Mouse (Mus musculus): Measurements from ENCODE around the gene Pcnx2. TPM values are rescaled to one million over a fixed set of nuclear protein-coding genes. Genes with fewer than 3 reads are reported as not detected.
A peak's percentile ranks its signal among the peaks of the same experiment; 100 is the strongest.

The Pcnx2 gene
- polyA plus RNA-seq, 1 experiment from 2014 or later = 0.38 TPM

DNA sequence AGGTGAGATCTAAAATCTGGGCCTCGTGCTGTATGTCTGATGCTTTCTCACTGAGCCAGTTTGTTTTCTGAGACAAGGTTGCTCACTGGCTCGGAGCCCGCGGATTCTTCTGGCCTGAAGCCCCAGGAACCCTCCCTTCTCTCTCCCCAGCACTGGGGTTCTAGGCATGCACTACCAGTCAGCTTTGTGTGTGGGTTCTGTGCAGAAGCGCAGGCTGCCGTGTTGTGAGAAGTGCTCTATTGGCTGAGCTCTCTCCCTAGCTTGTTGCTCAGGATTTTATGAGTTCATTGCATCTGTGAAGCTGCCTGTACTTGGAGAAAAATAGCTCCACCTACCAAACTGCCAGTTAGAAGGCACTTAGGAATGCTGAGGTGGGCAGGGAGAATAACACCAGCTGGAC lies 89.3 kb downstream of the Pcnx2 start:
- Histone ChIP-seq H3K9me3 (replicated peaks) (no peaks in the 10 kb centered on the region), H3K4me3 (no peak overlapping the region), H3K9ac (no peak overlapping the region), H3K4me1 (no peaks in the 10 kb centered on the region), H3K4me2 (no peak overlapping the region), H3K36me3 (no peaks in the 10 kb centered on the region), H3K27ac (no peak overlapping the region), H3K27me3 (replicated peaks) (no peaks in the 10 kb centered on the region; the same call in 1 of the 2 replicates)
- ATAC-seq = no peak
- WGBS (ENCODE audit: insufficient replicate concordance) = 76% methylated on average over 6 of the region's 6 CpGs

DNA sequence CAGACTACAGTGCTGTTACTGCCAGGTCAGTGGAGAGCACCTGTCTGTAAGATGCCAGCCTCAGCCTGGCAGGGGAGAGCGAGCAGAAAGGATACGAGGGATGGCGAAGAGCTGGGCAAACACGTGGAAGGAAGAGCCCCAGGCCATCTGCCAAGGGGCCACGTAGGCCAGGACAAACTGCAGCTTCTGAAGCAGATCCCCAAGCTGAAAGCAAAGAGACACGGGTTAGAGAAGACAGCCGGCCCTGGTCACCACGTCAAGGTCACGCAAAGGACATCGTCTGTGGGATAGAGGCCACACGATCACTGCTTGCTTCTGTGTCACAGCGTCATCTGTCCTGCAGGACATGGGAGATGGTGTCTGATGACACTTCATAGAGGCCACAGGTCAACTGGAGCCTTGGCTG lies 90.2 kb downstream of the Pcnx2 start:
- no peak overlapping the region for H3K4me3 ChIP-seq
- H3K4me2 ChIP-seq = no peak overlapping the region
- no peaks in the 10 kb centered on the region for H3K36me3 ChIP-seq
- no peak for ATAC-seq
- no peak overlapping the region for H3K27ac ChIP-seq
- no peaks in the 10 kb centered on the region for H3K4me1 ChIP-seq
- H3K27me3 ChIP-seq (replicated peaks) = no peaks in the 10 kb centered on the region
- H3K9ac ChIP-seq = no peak overlapping the region
- H3K9me3 ChIP-seq (replicated peaks) = no peaks in the 10 kb centered on the region
- 77% methylated on average over 12 of the region's 12 CpGs for WGBS (ENCODE audit: insufficient replicate concordance)

- Histone ChIP-seq H3K4me2 (no peak overlapping the region), H3K9me3 (replicated peaks) (no peaks in the 10 kb centered on the region), H3K27me3 (replicated peaks) (no peaks in the 10 kb centered on the region), H3K4me3 (no peak overlapping the region), H3K4me1 (no peaks in the 10 kb centered on the region), H3K27ac (no peak overlapping the region), H3K9ac (no peak overlapping the region), H3K36me3 (no peaks in the 10 kb centered on the region)
- no peak for ATAC-seq
- 77% methylated on average over 12 of the region's 12 CpGs for WGBS (ENCODE audit: insufficient replicate concordance)
Observed at GRCm38 (mm10) chr8:125806459-125806858, 91.7 kb downstream of the Pcnx2 start.

- Histone ChIP-seq H3K27me3 (replicated peaks) (no peaks in the 10 kb centered on the region; the same call in 1 of the 2 replicates), H3K27ac (no peak overlapping the region), H3K4me3 (no peak overlapping the region), H3K9me3 (replicated peaks) (no peaks in the 10 kb centered on the region), H3K9ac (no peak overlapping the region), H3K4me2 (no peak overlapping the region), H3K4me1 (peaks cover 20% of the 10 kb centered on the region), H3K36me3 (no peaks in the 10 kb centered on the region)
- ATAC-seq = no peak
- 74% methylated on average over 2 of the region's 2 CpGs for WGBS (ENCODE audit: insufficient replicate concordance)
Observed at GRCm38 (mm10) chr8:125796970-125797369, 101.1 kb downstream of the Pcnx2 start.

- Histone ChIP-seq H3K9ac (no peak overlapping the region), H3K4me3 (no peak overlapping the region), H3K9me3 (replicated peaks) (no peaks in the 10 kb centered on the region), H3K27me3 (replicated peaks) (no peaks in the 10 kb centered on the region; the same call in 1 of the 2 replicates), H3K4me2 (no peak overlapping the region), H3K36me3 (no peaks in the 10 kb centered on the region), H3K4me1 (peaks cover 29% of the 10 kb centered on the region), H3K27ac (no peak overlapping the region)
- ATAC-seq = no peak
- WGBS (ENCODE audit: insufficient replicate concordance) = 81% methylated on average over 2 of the region's 2 CpGs
Observed at GRCm38 (mm10) chr8:125795341-125795740, 102.8 kb downstream of the Pcnx2 start.

DNA sequence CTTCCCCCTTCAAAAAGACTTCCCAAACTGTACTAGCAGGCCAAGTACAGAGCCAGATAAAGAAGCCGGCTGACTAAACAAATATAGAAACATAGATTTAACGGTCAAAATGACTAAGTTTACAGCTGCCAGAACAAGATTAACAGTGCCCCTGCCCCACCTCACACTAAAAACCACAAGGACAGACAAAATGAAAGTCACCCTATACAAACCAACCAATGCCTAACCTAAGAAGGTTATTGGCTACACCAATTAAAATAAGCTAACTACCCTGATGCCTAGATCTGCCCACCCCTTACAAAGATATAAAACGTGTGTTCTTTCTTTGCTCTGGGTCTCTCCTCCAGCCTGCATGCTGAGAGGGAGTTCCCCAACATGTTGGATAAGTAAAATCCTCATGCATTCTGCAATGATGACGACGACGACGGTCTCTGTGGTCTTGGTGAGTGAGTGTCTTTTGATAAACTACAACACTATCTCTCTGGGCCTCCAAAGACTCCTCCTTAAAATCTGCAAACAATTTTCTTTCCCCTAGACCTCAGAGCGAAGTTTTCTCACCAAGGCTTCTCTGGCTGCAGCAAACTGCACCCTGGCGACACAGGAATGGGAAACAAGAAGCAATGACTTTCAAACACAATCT lies 105.2 kb downstream of the Pcnx2 start:
- Histone ChIP-seq H3K4me3 (no peak overlapping the region), H3K4me1 (peaks cover 36% of the 10 kb centered on the region), H3K27ac (peak overlapping the region; percentile 65), H3K27me3 (replicated peaks) (no peaks in the 10 kb centered on the region), H3K4me2 (peak overlapping the region; percentile 28), H3K9ac (no peak overlapping the region), H3K9me3 (replicated peaks) (no peaks in the 10 kb centered on the region), H3K36me3 (no peaks in the 10 kb centered on the region)
- peak; percentile 72 for ATAC-seq
- 18% methylated on average over 9 of the region's 9 CpGs for WGBS (ENCODE audit: insufficient replicate concordance)

- WGBS (ENCODE audit: insufficient replicate concordance) = 22% methylated on average over 7 of the region's 7 CpGs
Observed at GRCm38 (mm10) chr8:125786886-125787285, 111.2 kb downstream of the Pcnx2 start.

DNA sequence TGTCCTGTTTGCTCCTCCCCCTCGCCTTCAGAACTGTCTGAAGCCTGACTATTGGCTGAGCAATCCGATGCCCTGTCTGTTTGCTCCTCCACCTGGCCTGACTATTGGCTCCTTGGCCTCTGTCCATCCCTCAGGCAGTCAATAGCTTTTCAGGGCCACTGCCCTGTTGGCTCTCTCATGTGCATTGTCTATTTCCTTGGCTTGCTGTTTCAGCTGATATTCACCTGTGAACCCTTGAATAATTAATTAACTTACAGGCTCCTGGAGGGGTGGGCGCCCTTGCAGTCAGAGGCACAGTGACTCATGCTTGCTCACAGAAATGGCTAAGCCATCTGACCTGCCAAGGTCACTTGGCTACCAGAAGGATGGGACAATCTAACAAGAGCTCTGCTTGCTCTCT lies 116.0 kb downstream of the Pcnx2 start:
- ATAC-seq = no peak
- 73% methylated on average over 3 of the region's 3 CpGs for WGBS (ENCODE audit: insufficient replicate concordance)
- no peaks in the 10 kb centered on the region for H3K27me3 ChIP-seq (replicated peaks)
- H3K4me3 ChIP-seq = no peak overlapping the region
- no peak overlapping the region for H3K4me2 ChIP-seq
- no peak overlapping the region for H3K9ac ChIP-seq
- H3K27ac ChIP-seq = no peak overlapping the region
- H3K36me3 ChIP-seq = no peaks in the 10 kb centered on the region
- peaks cover 35% of the 10 kb centered on the region for H3K4me1 ChIP-seq
- H3K9me3 ChIP-seq (replicated peaks) = no peaks in the 10 kb centered on the region

More at GRCm38 (mm10) chr8:125786886-125787285, 111.2 kb downstream of the Pcnx2 start:
- no peak overlapping the region for H3K4me2 ChIP-seq
- H3K9me3 ChIP-seq (replicated peaks) = no peaks in the 10 kb centered on the region
- no peak overlapping the region for H3K4me3 ChIP-seq
- peaks cover 33% of the 10 kb centered on the region for H3K4me1 ChIP-seq
- no peak overlapping the region for H3K27ac ChIP-seq
- peak; percentile 72 for ATAC-seq
- no peaks in the 10 kb centered on the region for H3K27me3 ChIP-seq (replicated peaks)
- H3K9ac ChIP-seq = no peak overlapping the region
- no peaks in the 10 kb centered on the region for H3K36me3 ChIP-seq

- 56% methylated on average over 8 of the region's 8 CpGs for WGBS (ENCODE audit: insufficient replicate concordance)
- no peak for ATAC-seq
- no peaks in the 10 kb centered on the region for H3K9me3 ChIP-seq (replicated peaks)
- no peak overlapping the region for H3K4me3 ChIP-seq
- no peak overlapping the region for H3K27ac ChIP-seq
- no peaks in the 10 kb centered on the region for H3K36me3 ChIP-seq
- H3K4me1 ChIP-seq = peaks cover 30% of the 10 kb centered on the region
- H3K4me2 ChIP-seq = no peak overlapping the region
- H3K9ac ChIP-seq = no peak overlapping the region
- no peaks in the 10 kb centered on the region for H3K27me3 ChIP-seq (replicated peaks)
Observed at GRCm38 (mm10) chr8:125779656-125780055, 118.5 kb downstream of the Pcnx2 start.

DNA sequence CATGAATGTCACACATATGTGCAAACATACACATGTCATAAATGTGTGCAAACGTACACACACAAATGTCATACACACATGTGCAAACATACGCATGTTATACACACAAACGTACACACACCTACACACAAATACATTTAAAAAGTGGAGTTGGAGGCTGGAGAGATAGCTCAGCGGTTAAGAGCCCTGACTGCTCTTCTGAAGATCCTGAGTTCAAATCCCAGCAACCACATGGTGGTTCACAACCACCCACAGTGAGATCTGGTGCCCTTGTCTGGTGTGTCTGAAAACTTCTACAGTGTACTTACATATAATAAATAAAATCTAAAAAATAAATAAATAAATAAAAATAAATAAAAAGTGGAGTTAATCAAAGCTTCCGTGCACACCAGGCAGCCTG lies 119.2 kb downstream of the Pcnx2 start:
- no peak overlapping the region for H3K9ac ChIP-seq
- H3K27ac ChIP-seq = no peak overlapping the region
- no peaks in the 10 kb centered on the region for H3K9me3 ChIP-seq (replicated peaks)
- whole genome bisulfite sequencing (ENCODE audit: insufficient replicate concordance) = 72% methylated on average over 5 of the region's 5 CpGs
- no peaks in the 10 kb centered on the region for H3K36me3 ChIP-seq
- ATAC-seq = no peak
- peaks cover 30% of the 10 kb centered on the region for H3K4me1 ChIP-seq
- H3K27me3 ChIP-seq (replicated peaks) = no peaks in the 10 kb centered on the region
- H3K4me2 ChIP-seq = no peak overlapping the region
- H3K4me3 ChIP-seq = no peak overlapping the region

DNA sequence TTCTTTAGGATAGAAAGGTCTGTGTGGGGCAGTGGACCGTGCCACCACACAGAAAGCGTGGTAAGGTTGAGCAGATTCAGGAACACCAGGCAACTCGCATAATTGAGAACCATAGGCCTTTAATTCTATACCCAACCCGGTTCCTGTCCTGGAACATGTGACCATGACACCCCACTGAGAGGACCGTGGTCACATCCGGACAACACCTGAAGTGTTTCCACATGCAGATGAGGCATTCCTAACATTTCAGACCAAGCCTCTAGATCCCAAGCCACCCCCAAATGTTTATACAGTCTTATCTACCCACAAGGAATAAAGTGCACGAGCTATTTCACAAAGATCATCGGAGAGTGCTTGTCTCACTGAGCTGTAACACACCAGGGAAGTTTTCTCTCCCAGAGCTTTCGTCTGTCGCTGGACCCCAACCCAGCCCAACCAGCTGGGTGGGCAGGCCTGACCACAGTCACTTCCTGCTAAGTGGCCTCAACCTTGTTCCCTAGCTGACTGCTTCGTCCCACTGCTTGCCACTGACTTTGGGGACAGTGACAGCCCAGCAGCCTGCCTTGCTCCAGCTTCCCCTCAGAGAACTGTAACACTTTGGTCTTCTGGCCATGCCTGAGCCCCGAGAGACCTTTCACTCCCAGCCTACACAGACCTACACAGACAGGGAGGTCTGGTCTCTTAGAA lies 120.5 kb downstream of the Pcnx2 start:
- Histone ChIP-seq H3K4me2 (no peak overlapping the region), H3K27me3 (replicated peaks) (0 out of 2 replicates have a peak, but pooled peaks cover 2% of the 10 kb centered on the region), H3K27ac (no peak overlapping the region), H3K4me1 (peaks cover 37% of the 10 kb centered on the region), H3K36me3 (no peaks in the 10 kb centered on the region), H3K4me3 (no peak overlapping the region), H3K9ac (no peak overlapping the region), H3K9me3 (replicated peaks) (no peaks in the 10 kb centered on the region)
- ATAC-seq = no peak
- WGBS (ENCODE audit: insufficient replicate concordance) = 32% methylated on average over 12 of the region's 12 CpGs

DNA sequence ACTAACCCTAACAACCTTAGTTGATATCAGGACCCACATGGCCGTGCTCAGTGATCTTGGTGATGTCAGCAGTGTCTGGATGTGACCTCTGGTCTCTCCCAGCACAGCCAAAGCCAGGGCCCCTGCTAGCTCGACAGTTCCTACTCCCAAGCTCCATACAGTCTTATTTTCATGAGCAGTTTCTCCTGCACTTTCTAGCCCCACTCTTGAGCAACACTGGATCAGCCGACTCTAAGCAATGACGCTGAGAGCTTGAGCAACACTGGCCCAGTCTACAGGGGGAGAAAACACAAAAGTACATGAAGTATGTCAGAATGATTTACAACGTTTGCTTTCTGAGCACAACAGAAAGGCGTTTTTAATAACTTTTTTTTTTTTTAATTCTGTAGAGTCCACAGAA lies 121.3 kb downstream of the Pcnx2 start:
- Histone ChIP-seq H3K36me3 (no peaks in the 10 kb centered on the region), H3K27ac (no peak overlapping the region), H3K9me3 (replicated peaks) (no peaks in the 10 kb centered on the region), H3K27me3 (replicated peaks) (0 out of 2 replicates have a peak, but pooled peaks cover 2% of the 10 kb centered on the region), H3K4me2 (no peak overlapping the region), H3K9ac (no peak overlapping the region), H3K4me1 (peaks cover 37% of the 10 kb centered on the region), H3K4me3 (no peak overlapping the region)
- ATAC-seq = no peak
- 38% methylated on average over 6 of the region's 6 CpGs for WGBS (ENCODE audit: insufficient replicate concordance)

All from liver, embryonic 12.5 days (tissue).